Mouse (Mus musculus) lung, postnatal 0 days (tissue): ENCODE measurements around the gene Ube2i. TPM values are rescaled to one million over a fixed set of nuclear protein-coding genes. Genes with fewer than 3 reads are reported as not detected.
"Not testable (repeated sequence)": the region's sequence is repeated elsewhere in the genome, so short reads cannot be mapped to it uniquely, and the experiment has no call there.

Source experiments
- ATAC-seq: fragments of 200-750 bp; cut with Nextera tagmentation; 2 replicates; pipeline ENCODE4 v1.8.0; 2017; ENCODE audit warnings: moderate library complexity
- DNase-seq: peaks from one replicate; pipeline ENCODE4 v3.0.0-alpha.2; 2016; ENCODE audit warnings: low spot score
- H3K27ac ChIP-seq: fragments of 300-500 bp; sonication (generic); 2 replicates; pipeline ENCODE4 v1.5.1; 2014; ENCODE audit warnings: antibody characterized with exemption, mild to moderate bottlenecking, low read length, mixed read lengths
- H3K27me3 ChIP-seq: fragments of 300-500 bp; sonication (generic); replicated peaks from 2 replicates; pipeline ENCODE4 v1.6.1; 2014; ENCODE audit warnings: low read length, mixed read lengths; ENCODE audit not compliant: insufficient read depth
- H3K36me3 ChIP-seq: fragments of 300-500 bp; sonication (generic); 2 replicates; pipeline ENCODE4 v1.6.1; 2014; ENCODE audit warnings: low read length, mixed read lengths; ENCODE audit not compliant: insufficient read depth
- H3K4me1 ChIP-seq: fragments of 300-500 bp; sonication (generic); 2 replicates; pipeline ENCODE4 v1.6.1; 2014; ENCODE audit warnings: antibody characterized with exemption, low read depth, low read length, mixed read lengths; ENCODE audit not compliant: insufficient read depth
- H3K4me2 ChIP-seq: fragments of 300-500 bp; sonication (generic); replicated peaks from 2 replicates; pipeline ENCODE4 v1.6.1; 2014; ENCODE audit warnings: low read depth, mild to moderate bottlenecking, low read length, moderate library complexity, mixed read lengths
- H3K4me3 ChIP-seq: fragments of 300-500 bp; sonication (generic); 2 replicates; pipeline ENCODE4 v1.5.1; 2014; ENCODE audit warnings: low read depth, low read length
- H3K9ac ChIP-seq: fragments of 300-500 bp; sonication (generic); replicated peaks from 2 replicates; pipeline ENCODE4 v1.6.1; 2014; ENCODE audit warnings: low read depth, mild to moderate bottlenecking
- H3K9me3 ChIP-seq: fragments of 300-500 bp; sonication (generic); 2 replicates; pipeline ENCODE4 v1.6.1; 2016; ENCODE audit warnings: low read length, mixed read lengths
- CTCF ChIP-seq: IDR thresholded peaks from 2 replicates; pipeline ENCODE4 v1.5.1; 2016; ENCODE audit warnings: antibody characterized with exemption, mild to moderate bottlenecking
- EP300 ChIP-seq: IDR thresholded peaks from 2 replicates; pipeline ENCODE4 v1.6.1; 2016; ENCODE audit warnings: antibody characterized with exemption, mild to moderate bottlenecking, control low read depth
- WGBS: fragments of 180-500 bp; shearing (Covaris S2); extraction: QIAGEN DNeasy Blood & Tissue Kit; methylation state at CpG from one replicate; pipeline ENCODE4 v1.1.7; 2014; 5-methylcytosine and 5-hydroxymethylcytosine counted together
- polyA plus RNA-seq: library from polyadenylated mRNA; unstranded; fragments of >200 nt; fragmentation: Nextera tagmentation; extraction: Ambion mirVana; gene quantifications from 2 replicates; pipeline ENCODE4 v1.2.1, GENCODE M21; 2015

The Ube2i gene
- polyA plus RNA-seq, 1 experiment from 2014 or later = 477 TPM

DNA sequence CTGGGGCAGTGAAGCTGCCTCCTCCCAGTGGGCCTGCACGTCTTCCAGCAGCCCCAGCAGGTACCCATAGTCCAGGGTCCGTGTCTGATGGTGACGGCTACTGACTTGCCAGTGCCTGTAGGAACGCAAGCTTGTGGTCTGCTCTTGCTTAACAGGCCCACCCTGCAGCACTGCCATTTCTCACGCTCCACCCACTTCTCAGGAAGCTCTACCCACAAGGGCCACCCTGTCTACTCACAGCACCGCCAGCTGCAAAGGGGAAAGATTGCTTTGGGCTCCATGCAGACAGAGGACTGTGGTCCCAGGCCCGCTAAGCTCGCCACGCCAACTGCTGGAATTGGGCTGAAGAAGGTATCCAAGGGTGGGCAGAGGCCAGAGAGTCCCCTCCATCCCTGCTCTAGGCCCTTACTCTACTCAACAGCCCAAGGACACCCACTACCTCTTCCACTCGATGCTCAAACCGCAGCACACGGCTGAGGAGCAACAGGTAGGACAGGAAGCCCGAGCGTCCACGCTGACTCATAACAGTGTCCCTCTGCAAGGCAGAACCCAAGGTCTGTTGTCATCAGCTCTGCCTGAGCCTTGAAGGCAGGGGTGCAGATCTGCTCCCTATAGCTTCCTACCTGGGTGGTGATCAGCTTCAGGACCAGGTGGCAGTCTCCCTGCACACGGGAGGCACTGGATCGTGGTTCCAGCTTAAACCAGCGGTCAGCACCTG lies 26.2 kb downstream of the Ube2i start:
- DNase-seq (no peak), ATAC-seq (no peak)
- TF ChIP-seq CTCF (no peak), EP300 (no peak)
- Histone ChIP-seq H3K4me1 (no peaks in the 10 kb centered on the region), H3K4me3 (no peak overlapping the region), H3K9me3 (no peaks in the 10 kb centered on the region), H3K36me3 (0 out of 2 replicates have a peak, but pooled peaks cover under 1% of the 10 kb centered on the region), H3K27ac (no peak overlapping the region), H3K4me2 (no peak overlapping the region), H3K27me3 (no peaks in the 10 kb centered on the region), H3K9ac (no peak overlapping the region)
- WGBS = 73% methylated on average over 18 of the region's 18 CpGs

- DNase-seq = no peak
- Histone ChIP-seq H3K27ac (no peak overlapping the region), H3K9ac (no peak overlapping the region), H3K36me3 (peaks cover 7% of the 10 kb centered on the region; the same call in 1 of the 2 replicates), H3K4me1 (peaks cover 6% of the 10 kb centered on the region; the same call in 1 of the 2 replicates), H3K27me3 (no peaks in the 10 kb centered on the region), H3K4me3 (no peak overlapping the region), H3K9me3 (no peaks in the 10 kb centered on the region), H3K4me2 (no peak overlapping the region)
- WGBS = 63% methylated on average over 16 of the region's 16 CpGs
- TF ChIP-seq CTCF (no peak), EP300 (no peak)
- no peak for ATAC-seq
These were observed 30.2 kb downstream of the Ube2i start for GRCm38 (mm10) chr17:25244239-25244638.

DNA sequence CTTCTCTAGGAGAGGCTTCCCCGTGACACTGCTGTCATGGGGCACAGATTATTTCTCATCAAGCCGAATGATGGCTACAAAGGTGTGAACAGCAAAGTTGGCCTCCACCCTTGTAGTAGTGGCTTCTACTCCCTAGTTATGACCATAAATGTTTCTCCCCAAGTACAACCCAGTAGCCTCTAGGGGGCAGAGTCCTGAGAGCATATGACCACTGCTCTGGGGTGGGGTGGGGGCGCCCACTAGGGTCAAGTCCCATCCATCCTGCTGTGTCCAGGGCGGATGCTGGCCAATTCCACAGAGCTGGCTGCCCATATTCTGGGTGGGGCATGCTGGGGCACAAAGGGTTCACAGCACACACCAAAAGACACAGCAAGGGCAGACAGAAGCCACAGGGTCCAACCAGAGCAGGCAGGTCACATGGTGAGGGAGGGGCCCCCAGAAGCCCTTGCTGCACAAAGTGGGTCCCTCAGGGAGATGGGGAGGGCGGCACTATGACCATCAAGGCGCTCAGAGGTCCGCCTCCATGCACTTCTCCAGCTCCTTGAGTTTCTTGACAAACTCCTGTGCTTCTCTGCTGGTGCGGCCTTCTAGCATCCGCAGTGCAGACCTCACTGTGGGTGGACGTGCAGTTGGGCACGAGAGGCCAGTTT lies 31.2 kb downstream of the Ube2i start:
- H3K27ac ChIP-seq = no peak overlapping the region
- no peaks in the 10 kb centered on the region for H3K27me3 ChIP-seq
- no peaks in the 10 kb centered on the region for H3K9me3 ChIP-seq
- no peak overlapping the region for H3K4me3 ChIP-seq
- TF ChIP-seq CTCF = peak; percentile 30
- no peak for TF ChIP-seq EP300
- peaks cover 7% of the 10 kb centered on the region; the same call in 1 of the 2 replicates for H3K36me3 ChIP-seq
- no peak overlapping the region for H3K9ac ChIP-seq
- 85% methylated on average over 11 of the region's 11 CpGs for WGBS
- no peak overlapping the region for H3K4me2 ChIP-seq
- H3K4me1 ChIP-seq = peaks cover 6% of the 10 kb centered on the region; the same call in 1 of the 2 replicates
- DNase-seq (no peak), ATAC-seq (no peak)

- peaks cover 6% of the 10 kb centered on the region; the same call in 1 of the 2 replicates for H3K4me1 ChIP-seq
- DNase-seq = peak; percentile 90
- peak within 1 kb of the TSS; percentile 82 for H3K9ac ChIP-seq
- H3K36me3 ChIP-seq = peaks cover 14% of the 10 kb centered on the region
- no peaks in the 10 kb centered on the region for H3K27me3 ChIP-seq
- WGBS = under 1% methylated on average over 76 of the region's 80 CpGs
- H3K27ac ChIP-seq = peak within 1 kb of the TSS; percentile 71
- TF ChIP-seq CTCF (no peak), EP300 (no peak)
- H3K4me2 ChIP-seq = peak within 1 kb of the TSS; percentile 93
- no peaks in the 10 kb centered on the region for H3K9me3 ChIP-seq
- H3K4me3 ChIP-seq = peak within 1 kb of the TSS; percentile 88
- peak; percentile 93 for ATAC-seq
These were observed 34.5 kb downstream of the Ube2i start, which contains the start of the genes Gnptg and Tsr3 for GRCm38 (mm10) chr17:25239695-25240636. TSS of gene Gnptg (minus strand) at chr17:25240124. TSS of gene Tsr3 (plus strand) at chr17:25240170.

DNA sequence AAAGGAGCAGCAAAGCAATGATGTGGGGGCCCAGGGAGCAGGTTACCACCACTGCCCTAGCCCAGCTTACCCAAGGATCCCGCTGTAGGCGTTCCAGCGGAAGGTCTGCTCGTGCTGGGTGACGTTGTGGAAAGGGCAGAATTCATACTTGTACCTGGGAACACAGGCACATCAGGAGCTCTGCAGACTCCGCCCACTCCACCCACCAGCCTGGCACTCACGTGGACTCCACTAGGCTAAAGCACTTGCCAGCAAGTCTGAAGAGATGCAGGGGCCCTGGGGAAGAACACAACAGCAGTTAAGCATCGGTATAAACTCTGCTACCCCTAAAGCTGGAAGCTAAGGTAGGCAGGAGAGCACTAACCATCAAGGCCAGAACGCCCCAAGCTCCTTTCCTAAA lies 38.8 kb downstream of the Ube2i start:
- Histone ChIP-seq H3K9ac (no peak overlapping the region), H3K27ac (no peak overlapping the region), H3K36me3 (peaks cover 13% of the 10 kb centered on the region), H3K4me2 (no peak overlapping the region), H3K9me3 (no peaks in the 10 kb centered on the region), H3K4me1 (peaks cover 2% of the 10 kb centered on the region; the same call in 1 of the 2 replicates), H3K4me3 (no peak overlapping the region), H3K27me3 (no peaks in the 10 kb centered on the region)
- no peak for TF ChIP-seq EP300
- no peak for TF ChIP-seq CTCF
- WGBS = 81% methylated on average over 9 of the region's 9 CpGs
- no peak for DNase-seq
- ATAC-seq = no peak

DNA sequence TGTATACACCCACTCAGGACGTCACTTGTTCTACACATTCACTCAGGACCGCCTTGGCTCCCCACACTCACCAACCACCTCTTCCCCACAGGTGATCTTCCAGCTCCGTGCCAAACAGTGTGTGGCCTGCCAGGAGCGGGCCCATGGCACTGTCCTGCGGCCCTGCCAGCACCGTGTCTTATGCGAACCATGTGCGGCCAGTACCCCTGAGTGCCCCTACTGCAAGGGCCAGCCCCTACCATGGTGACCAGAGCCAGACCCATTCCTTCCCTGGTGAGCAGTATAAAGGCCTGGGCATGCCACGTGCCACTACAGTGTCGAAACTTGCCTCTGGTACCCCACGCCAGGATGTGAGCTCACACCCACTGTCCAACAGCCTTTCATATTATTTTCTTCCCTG lies 42.8 kb downstream of the Ube2i start:
- 90% methylated on average over 4 of the region's 11 CpGs for WGBS
- H3K9ac ChIP-seq, H3K4me3 ChIP-seq, H3K9me3 ChIP-seq, DNase-seq, H3K27me3 ChIP-seq, ATAC-seq, H3K27ac ChIP-seq, H3K4me2 ChIP-seq, H3K4me1 ChIP-seq: not testable (repeated sequence)
- peaks cover 22% of the 10 kb centered on the region for H3K36me3 ChIP-seq
